Mouse (Mus musculus) kidney, postnatal 4 days (tissue): ENCODE results near the gene Dcaf10.

Source experiments
- DNase-seq, 2 experiments: peaks; one replicate each; pipeline ENCODE4 v3.0.0; 2021; ENCODE audit warnings: mixed read lengths in 2 of 2

Dcaf10 gene

DNA sequence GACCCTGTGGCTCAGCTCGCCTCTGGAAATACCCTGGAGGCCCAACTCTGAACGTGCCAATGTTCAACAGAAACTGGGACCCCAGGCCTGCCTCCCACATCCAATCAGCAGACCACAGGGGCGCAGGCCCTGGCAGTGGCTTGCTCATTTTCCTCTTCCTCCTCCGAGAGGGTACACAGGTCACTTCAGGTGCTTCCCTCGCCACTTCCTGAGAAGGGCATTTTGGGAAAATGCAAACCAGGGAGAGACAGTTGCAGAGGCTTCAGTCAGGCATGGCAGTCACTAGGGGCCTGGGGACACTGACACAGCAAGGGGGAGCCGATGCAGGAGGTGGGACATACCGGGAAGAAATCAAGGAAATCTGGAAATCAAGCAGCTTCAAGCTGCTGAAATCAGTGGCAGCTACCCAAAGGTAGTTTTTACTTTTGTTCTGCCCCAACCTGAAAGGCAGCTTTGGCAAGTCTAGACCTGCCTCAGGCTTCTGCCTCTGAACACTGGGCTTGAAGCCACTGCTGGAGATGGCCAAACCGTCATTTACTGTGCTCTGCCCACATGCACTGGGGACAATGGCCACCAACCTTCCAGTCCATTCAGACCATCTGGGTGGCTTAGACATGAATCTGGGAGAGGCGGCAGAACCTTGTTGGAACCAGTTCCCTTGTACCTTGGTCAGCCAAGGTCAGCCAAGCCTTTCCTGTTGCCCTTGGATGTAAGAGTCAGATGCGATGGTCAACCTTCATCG, 79.8 kb downstream of the Dcaf10 start:
- DNase-seq = peak in 1 of 2 experiments; percentile 47

- DNase-seq = no peak
These were observed 80.7 kb downstream of the Dcaf10 start for GRCm38 (mm10) chr4:45422640-45423039.

- DNase-seq = peak; percentile 46 to 54
These were observed 81.5 kb downstream of the Dcaf10 start for GRCm38 (mm10) chr4:45423406-45423805.

- DNase-seq = peak; percentile 70 to 77
These were observed 85.0 kb downstream of the Dcaf10 start for GRCm38 (mm10) chr4:45426724-45427457.
